Mouse (Mus musculus) NIH3T3 (cell line): Measurements from ENCODE around the gene Tex30.
A peak's percentile ranks its signal among the peaks of the same experiment; 100 is the strongest.

Experiments
- DNase-seq: peaks from one replicate; pipeline ENCODE4 v3.0.0-alpha.2; 2012; ENCODE audit warnings: low read depth

Tex30 gene

DNA sequence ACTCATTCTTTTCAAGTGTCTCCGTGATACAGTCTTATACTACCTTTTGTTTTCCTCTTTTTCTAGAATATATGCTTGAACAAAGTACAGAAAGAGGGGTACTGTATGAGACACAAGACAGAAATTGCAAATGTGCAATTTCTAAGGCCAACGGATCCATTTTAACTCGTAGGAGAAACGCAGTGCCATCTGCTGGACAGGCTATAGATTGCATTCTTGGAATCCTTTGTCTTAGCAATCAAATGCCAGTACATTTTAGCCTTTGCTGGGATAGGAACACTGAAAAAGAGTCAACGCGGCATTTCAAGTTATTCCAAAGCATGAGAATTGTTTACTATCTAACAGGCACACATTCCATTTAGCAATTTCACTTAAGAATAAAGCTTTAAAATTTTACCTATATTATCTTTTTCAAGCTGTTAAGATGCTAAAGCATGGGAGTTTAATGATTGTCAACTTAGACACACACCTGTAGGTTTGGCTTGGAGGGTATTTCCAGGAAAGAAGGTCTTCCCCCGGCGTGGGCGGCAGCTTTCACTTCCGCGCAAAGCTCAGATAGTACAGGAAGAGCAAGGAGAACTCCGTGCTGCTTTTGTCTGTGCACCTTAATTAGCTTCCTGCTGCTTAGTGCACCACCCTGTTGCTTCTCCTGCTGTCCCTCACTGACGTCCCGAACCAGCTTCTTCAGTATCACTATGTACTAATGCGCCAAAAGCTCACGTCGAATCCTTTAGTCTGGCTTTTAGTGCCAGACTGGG, 60.3 kb downstream of the Tex30 start:
- peak; percentile 89 for DNase-seq
